Mouse (Mus musculus) heart, embryonic 13.5 days (tissue): ENCODE results near the gene Vwa7. TPM values are rescaled to one million over a fixed set of nuclear protein-coding genes. Genes with fewer than 3 reads are reported as not detected.

ENCODE experiments used
- ATAC-seq: fragments of 200-750 bp; cut with Nextera tagmentation; 2 replicates; pipeline ENCODE4 v1.8.0; 2017; ENCODE audit warnings: moderate TSS enrichment; ENCODE audit not compliant: insufficient number of reproducible peaks, low FRiP score, low TSS enrichment; ENCODE audit errors: extremely low read depth
- H3K27ac ChIP-seq: fragments of 300-500 bp; sonication (generic); replicated peaks from 2 replicates; pipeline ENCODE4 v1.5.1; 2015; ENCODE audit warnings: moderate library complexity, mild to moderate bottlenecking, inconsistent platforms
- H3K27me3 ChIP-seq: fragments of 300-500 bp; sonication (generic); replicated peaks from 2 replicates; pipeline ENCODE4 v1.6.1; 2015; ENCODE audit warnings: mild to moderate bottlenecking, inconsistent platforms
- H3K36me3 ChIP-seq: fragments of 300-500 bp; sonication (generic); 2 replicates; pipeline ENCODE4 v1.6.1; 2015; ENCODE audit warnings: mild to moderate bottlenecking, inconsistent platforms
- H3K4me1 ChIP-seq: fragments of 300-500 bp; sonication (generic); 2 replicates; pipeline ENCODE4 v1.6.1; 2015; ENCODE audit warnings: inconsistent platforms
- H3K4me2 ChIP-seq: fragments of 300-500 bp; sonication (generic); 2 replicates; pipeline ENCODE4 v1.6.1; 2015; ENCODE audit warnings: inconsistent platforms, mild to moderate bottlenecking, moderate library complexity
- H3K4me3 ChIP-seq: fragments of 300-500 bp; sonication (generic); 2 replicates; pipeline ENCODE4 v1.5.1; 2015; ENCODE audit warnings: moderate library complexity, mild to moderate bottlenecking, inconsistent platforms
- H3K9ac ChIP-seq: fragments of 300-500 bp; sonication (generic); 2 replicates; pipeline ENCODE4 v1.6.1; 2015; ENCODE audit warnings: inconsistent platforms, mild to moderate bottlenecking, moderate library complexity
- H3K9me3 ChIP-seq: fragments of 300-500 bp; sonication (generic); 2 replicates; pipeline ENCODE4 v1.6.1; 2016; ENCODE audit warnings: inconsistent platforms
- WGBS: fragments of 180-500 bp; shearing (Covaris S2); methylation state at CpG from one replicate; pipeline ENCODE4 v1.1.7; 2015; ENCODE audit warnings: mixed read lengths; 5-methylcytosine and 5-hydroxymethylcytosine counted together
- polyA plus RNA-seq: library from polyadenylated mRNA; unstranded; fragments of >200 nt; fragmentation: Nextera tagmentation; extraction: Ambion mirVana; gene quantifications from 2 replicates; pipeline ENCODE4 v1.2.1, GENCODE M21; 2015

Vwa7 gene
- polyA plus RNA-seq, 1 experiment from 2014 or later: 0.45 TPM

DNA sequence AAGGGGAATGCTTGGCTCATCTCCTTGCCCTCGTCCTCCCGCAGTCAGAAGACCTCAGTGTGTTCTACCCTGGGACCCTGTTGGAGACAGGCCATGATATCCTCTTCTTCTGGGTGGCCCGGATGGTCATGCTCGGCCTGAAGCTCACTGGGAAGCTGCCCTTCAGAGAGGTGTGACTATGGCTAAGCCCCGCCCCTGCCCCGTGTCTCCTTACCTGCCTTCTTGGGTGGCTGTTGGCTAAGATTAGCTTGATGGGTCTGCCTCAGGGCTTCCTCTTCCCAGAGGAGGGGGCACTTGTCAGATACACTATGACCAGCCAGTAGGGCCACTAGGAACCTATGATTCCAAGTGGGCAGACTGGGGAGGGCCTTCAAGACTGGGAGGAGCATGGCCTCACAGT is 3.2 kb upstream of the Vwa7 start:
- H3K4me2 ChIP-seq: no peak overlapping the region
- no peak for ATAC-seq
- no peak overlapping the region for H3K27ac ChIP-seq
- no peak overlapping the region for H3K9ac ChIP-seq
- WGBS: 75% methylated on average over 6 of the region's 6 CpGs
- H3K4me1 ChIP-seq: peaks cover 16% of the 10 kb centered on the region
- H3K36me3 ChIP-seq: peaks cover 82% of the 10 kb centered on the region
- H3K9me3 ChIP-seq: no peaks in the 10 kb centered on the region
- H3K27me3 ChIP-seq: no peaks in the 10 kb centered on the region
- no peak overlapping the region for H3K4me3 ChIP-seq

GRCm38 (mm10) chr17:35015296-35015695 is 1.1 kb upstream of the Vwa7 start:
- ATAC-seq: no peak
- Histone ChIP-seq H3K4me1 (peaks cover 16% of the 10 kb centered on the region), H3K27ac (no peak overlapping the region), H3K9ac (no peak overlapping the region), H3K4me2 (no peak overlapping the region), H3K9me3 (no peaks in the 10 kb centered on the region), H3K27me3 (peaks cover 4% of the 10 kb centered on the region; the same call in 1 of the 2 replicates), H3K36me3 (peaks cover 61% of the 10 kb centered on the region), H3K4me3 (no peak overlapping the region)
- 87% methylated on average over 16 of the region's 16 CpGs for WGBS

- Histone ChIP-seq H3K4me1 (peaks cover 31% of the 10 kb centered on the region), H3K27me3 (peaks cover 4% of the 10 kb centered on the region; the same call in 1 of the 2 replicates), H3K4me3 (no peak overlapping the region), H3K4me2 (no peak overlapping the region), H3K9me3 (no peaks in the 10 kb centered on the region), H3K27ac (peak overlapping the region; percentile 41; the same call in 1 of the 2 replicates), H3K36me3 (peaks cover 44% of the 10 kb centered on the region), H3K9ac (peak overlapping the region; percentile 64)
- no peak for ATAC-seq
- WGBS: 73% methylated on average over 10 of the region's 10 CpGs
These were observed 669 bp downstream of the Vwa7 start for GRCm38 (mm10) chr17:35016791-35017705.

- H3K9me3 ChIP-seq: no peaks in the 10 kb centered on the region
- no peak overlapping the region for H3K4me3 ChIP-seq
- 70% methylated on average over 14 of the region's 14 CpGs for WGBS
- no peak for ATAC-seq
- H3K36me3 ChIP-seq: peaks cover 38% of the 10 kb centered on the region
- H3K4me1 ChIP-seq: peaks cover 34% of the 10 kb centered on the region
- H3K27me3 ChIP-seq: peaks cover 4% of the 10 kb centered on the region; the same call in 1 of the 2 replicates
- no peak overlapping the region for H3K9ac ChIP-seq
- no peak overlapping the region for H3K4me2 ChIP-seq
- H3K27ac ChIP-seq: no peak overlapping the region
These were observed 1.3 kb downstream of the Vwa7 start for GRCm38 (mm10) chr17:35017706-35018030.

DNA sequence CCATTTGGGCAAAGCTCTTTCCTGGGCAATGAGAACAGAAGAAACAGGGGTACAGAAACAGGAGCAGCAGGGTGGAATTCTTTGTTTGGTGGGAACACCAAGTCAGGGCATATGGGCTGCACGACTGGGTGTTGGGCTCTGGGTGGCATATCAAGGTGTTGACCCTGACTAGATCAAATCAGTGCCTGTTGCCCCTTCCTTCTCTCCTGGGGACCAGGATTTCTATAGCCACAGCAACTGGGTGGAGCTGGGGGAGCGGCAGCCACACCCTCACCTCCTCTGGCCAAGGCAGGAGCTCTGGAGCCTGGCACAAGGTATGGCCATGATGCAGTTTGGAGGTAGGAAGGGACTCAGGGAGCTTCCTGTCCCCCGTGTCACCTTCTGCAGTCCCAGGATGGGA is 1.8 kb downstream of the Vwa7 start:
- ATAC-seq: no peak
- peaks cover 33% of the 10 kb centered on the region for H3K36me3 ChIP-seq

GRCm38 (mm10) chr17:35019894-35020293 is 3.5 kb downstream of the Vwa7 start:
- 77% methylated on average over 11 of the region's 11 CpGs for whole genome bisulfite sequencing

More for the DNA sequence above, 1.8 kb downstream of the Vwa7 start:
- WGBS: 67% methylated on average over 3 of the region's 3 CpGs
- H3K27me3 ChIP-seq: peaks cover 4% of the 10 kb centered on the region; the same call in 1 of the 2 replicates
- no peak overlapping the region for H3K4me2 ChIP-seq
- no peak overlapping the region for H3K9ac ChIP-seq
- no peak overlapping the region for H3K27ac ChIP-seq
- no peaks in the 10 kb centered on the region for H3K9me3 ChIP-seq
- H3K4me3 ChIP-seq: no peak overlapping the region
- H3K4me1 ChIP-seq: peaks cover 39% of the 10 kb centered on the region

DNA sequence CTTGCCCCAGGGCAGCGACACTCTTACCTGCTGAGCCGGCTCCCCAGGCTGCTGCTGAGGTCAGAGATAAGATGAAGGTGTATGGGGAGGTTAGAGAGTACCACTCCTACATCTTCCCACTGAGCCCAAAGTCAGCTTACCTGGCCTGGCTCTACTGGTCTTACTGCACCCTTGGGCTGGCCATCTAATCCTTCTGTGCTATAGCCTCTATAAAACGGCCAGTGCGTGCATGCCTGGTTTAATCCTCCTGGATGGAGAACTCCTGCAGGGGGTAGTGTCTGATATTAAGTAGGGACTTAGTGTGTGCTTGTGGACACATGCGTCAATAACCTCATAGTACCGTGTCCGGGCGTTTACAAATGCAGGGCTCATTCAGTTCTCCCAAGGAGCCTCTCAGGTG is 4.2 kb downstream of the Vwa7 start:
- Histone ChIP-seq H3K27ac (no peak overlapping the region), H3K27me3 (peaks cover 4% of the 10 kb centered on the region; the same call in 1 of the 2 replicates), H3K4me3 (no peak overlapping the region), H3K36me3 (peaks cover 9% of the 10 kb centered on the region), H3K9me3 (no peaks in the 10 kb centered on the region), H3K9ac (no peak overlapping the region), H3K4me1 (peaks cover 62% of the 10 kb centered on the region), H3K4me2 (no peak overlapping the region)
- WGBS: 80% methylated on average over 8 of the region's 8 CpGs
- ATAC-seq: no peak

More at GRCm38 (mm10) chr17:35019894-35020293, 3.5 kb downstream of the Vwa7 start:
- H3K4me1 ChIP-seq: peaks cover 56% of the 10 kb centered on the region
- no peak overlapping the region for H3K27ac ChIP-seq
- no peak overlapping the region for H3K4me3 ChIP-seq
- no peak for ATAC-seq
- no peak overlapping the region for H3K4me2 ChIP-seq
- H3K9me3 ChIP-seq: no peaks in the 10 kb centered on the region
- H3K27me3 ChIP-seq: peaks cover 4% of the 10 kb centered on the region; the same call in 1 of the 2 replicates
- H3K9ac ChIP-seq: no peak overlapping the region
- peaks cover 15% of the 10 kb centered on the region for H3K36me3 ChIP-seq

DNA sequence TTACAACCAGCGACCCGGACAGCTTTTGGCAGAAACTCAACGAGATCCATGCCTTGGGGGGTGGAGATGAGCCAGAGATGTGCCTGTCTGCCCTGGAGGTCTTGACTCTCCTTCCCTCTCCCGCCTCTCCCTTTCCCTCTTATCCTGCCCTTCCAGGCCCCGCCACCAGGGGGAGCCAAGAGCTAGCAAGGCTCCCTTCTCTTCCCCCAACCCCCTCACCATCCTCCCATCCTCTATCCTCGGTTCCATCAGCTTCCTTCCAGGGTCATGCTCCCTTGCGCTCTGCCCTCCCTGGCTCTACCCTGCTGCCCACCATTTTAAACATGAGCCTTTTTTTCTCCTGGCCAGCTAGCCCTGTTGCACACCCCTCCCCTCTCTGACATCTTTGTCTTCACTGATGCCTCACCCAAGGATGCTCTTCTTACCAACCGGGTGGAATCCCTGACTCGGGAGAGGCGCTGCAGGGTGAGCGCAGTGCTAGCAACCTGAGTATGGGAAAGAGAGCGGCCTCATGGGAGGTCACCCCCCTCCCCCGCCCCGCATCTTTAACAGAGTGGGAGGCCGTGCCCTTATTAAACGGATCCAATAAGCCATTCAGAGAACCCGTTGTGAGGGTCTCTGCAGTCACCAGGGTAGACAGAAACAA is 4.9 kb downstream of the Vwa7 start:
- H3K36me3 ChIP-seq: peaks cover 1% of the 10 kb centered on the region
- no peaks in the 10 kb centered on the region for H3K9me3 ChIP-seq
- H3K27ac ChIP-seq: peak overlapping the region; percentile 83
- peaks cover 4% of the 10 kb centered on the region; the same call in 1 of the 2 replicates for H3K27me3 ChIP-seq
- peaks cover 60% of the 10 kb centered on the region for H3K4me1 ChIP-seq
- 7% methylated on average over 17 of the region's 17 CpGs for WGBS
- ATAC-seq: no peak
- peak overlapping the region; percentile 52; the same call in 1 of the 2 replicates for H3K9ac ChIP-seq
- peak overlapping the region; percentile 46 for H3K4me2 ChIP-seq
- H3K4me3 ChIP-seq: peak overlapping the region; percentile 16

DNA sequence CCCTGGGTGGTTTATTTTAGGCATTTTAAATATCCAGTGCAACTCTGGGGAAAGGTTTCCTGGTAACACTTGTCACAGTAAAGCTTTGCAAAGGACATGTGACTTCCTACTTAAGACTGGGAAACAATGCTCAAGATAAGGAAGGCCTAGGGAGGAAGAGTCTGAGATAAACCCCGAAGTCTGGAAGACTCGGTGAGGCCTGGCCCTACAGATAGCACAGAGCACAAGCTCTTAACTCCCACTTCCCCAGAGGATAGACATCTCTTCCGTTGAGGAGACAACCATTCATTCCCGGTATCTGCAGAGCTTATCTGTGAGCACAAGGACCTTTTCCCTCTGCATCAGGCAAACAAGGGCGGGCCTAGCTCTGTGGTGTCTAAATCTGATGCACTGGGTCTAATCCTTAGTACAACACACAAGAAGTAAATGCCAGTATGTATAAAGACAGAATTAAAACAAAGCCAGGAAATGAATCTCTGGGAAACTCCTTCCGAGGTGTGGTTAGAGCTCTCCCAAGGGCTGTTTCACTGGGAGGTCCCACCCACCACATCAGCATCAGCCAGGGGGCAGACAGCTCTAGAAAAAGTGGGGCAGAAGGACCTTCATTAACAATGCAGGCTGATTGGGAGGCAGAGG is 5.6 kb downstream of the Vwa7 start:
- Histone ChIP-seq H3K4me3 (peak overlapping the region; percentile 16; the same call in 1 of the 2 replicates), H3K9me3 (no peaks in the 10 kb centered on the region), H3K27ac (peak overlapping the region; percentile 83), H3K4me2 (peak overlapping the region; percentile 46), H3K27me3 (peaks cover 4% of the 10 kb centered on the region; the same call in 1 of the 2 replicates), H3K9ac (peak overlapping the region; percentile 37; the same call in 1 of the 2 replicates), H3K4me1 (peaks cover 60% of the 10 kb centered on the region), H3K36me3 (no peaks in the 10 kb centered on the region)
- peak; percentile 23; the same call in 1 of the 2 replicates for ATAC-seq
- 11% methylated on average over 6 of the region's 6 CpGs for WGBS

DNA sequence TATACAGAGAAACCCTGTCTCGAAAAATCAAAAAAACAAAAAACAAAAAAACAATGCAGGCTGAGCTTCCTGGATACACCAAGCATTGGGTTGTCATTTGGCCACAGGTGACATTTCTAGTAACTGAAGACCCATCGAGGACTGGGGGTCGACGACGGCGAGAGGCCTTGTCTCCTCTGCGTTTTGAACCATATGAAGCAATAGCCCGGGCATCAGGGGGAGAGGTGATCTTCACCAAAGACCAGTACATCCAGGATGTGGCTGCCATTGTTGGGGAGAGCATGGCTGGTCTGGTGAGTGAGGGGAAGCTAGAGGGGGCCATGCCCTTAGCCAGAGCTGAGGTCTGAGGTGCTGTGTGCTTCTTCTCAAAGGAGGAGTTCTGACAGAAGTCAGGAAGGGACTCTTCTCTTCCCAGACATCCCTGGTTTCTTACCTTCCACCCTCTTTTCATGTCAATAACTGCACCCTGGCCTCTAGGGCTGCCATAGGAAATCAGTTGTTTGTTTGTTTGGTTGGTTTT is 6.2 kb downstream of the Vwa7 start:
- Histone ChIP-seq H3K4me2 (no peak overlapping the region), H3K9me3 (no peaks in the 10 kb centered on the region), H3K4me1 (peaks cover 66% of the 10 kb centered on the region), H3K27me3 (peaks cover 4% of the 10 kb centered on the region; the same call in 1 of the 2 replicates), H3K4me3 (no peak overlapping the region), H3K9ac (0 out of 2 replicates have a peak overlapping the region, but pooled peaks have one; percentile 5), H3K36me3 (no peaks in the 10 kb centered on the region), H3K27ac (peak overlapping the region; percentile 83)
- no peak for ATAC-seq
- 87% methylated on average over 8 of the region's 8 CpGs for whole genome bisulfite sequencing

DNA sequence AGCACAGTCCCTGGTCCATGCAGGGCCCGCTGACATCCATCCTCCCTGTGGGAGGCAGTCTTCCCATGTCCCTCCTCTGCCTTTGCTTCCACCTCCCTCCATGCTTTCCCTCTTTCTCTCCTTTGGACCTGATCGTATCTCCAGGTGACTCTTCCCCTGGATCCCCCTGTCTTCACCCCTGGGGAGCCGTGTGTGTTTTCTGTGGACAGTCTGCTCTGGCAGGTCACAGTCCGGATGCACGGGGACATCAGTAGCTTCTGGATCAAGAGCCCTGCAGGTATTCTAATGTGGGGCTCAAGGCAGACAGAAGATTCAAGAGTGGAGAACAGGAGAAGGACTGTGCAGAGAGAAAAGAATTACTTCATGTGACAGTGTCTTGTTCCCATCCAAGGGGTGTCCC is 6.8 kb downstream of the Vwa7 start:
- WGBS: 86% methylated on average over 5 of the region's 5 CpGs
- H3K36me3 ChIP-seq: no peaks in the 10 kb centered on the region
- no peak overlapping the region for H3K9ac ChIP-seq
- H3K4me3 ChIP-seq: no peak overlapping the region
- no peaks in the 10 kb centered on the region for H3K9me3 ChIP-seq
- no peak for ATAC-seq
- H3K27ac ChIP-seq: peak overlapping the region; percentile 83; the same call in 1 of the 2 replicates
- H3K4me1 ChIP-seq: peaks cover 69% of the 10 kb centered on the region
- no peak overlapping the region for H3K4me2 ChIP-seq
- H3K27me3 ChIP-seq: peaks cover 4% of the 10 kb centered on the region; the same call in 1 of the 2 replicates
